Comparison of ENCODE assay signal across 12 mouse cellular contexts in genomic region chr17:87365268-87365667, GRCm38 (mm10).
A peak's percentile ranks its signal among the peaks of the same experiment; 100 is the strongest.
DNase-seq lines count a peak whose midpoint lies in the region; ATAC-seq and TF ChIP-seq lines count a peak whose summit lies in the region.
"Had no signal": no experiment of that assay in that cellular context is flagged by ENCODE, and none has a peak within 500 bp of the region (broad histone marks: within the 10 kb centered on the region; RNA-seq: fewer than 3 reads in every experiment).

No protein-coding gene starts in this region.

- intact Hi-C loops in gastrocnemius, adult 2 months (cut with DNase I): no loop called here
- intact Hi-C loops in gastrocnemius, postnatal 14 days (cut with DNase I; ENCODE audit: low total_unique reads): no loop called here

- H3K27ac ChIP-seq in gastrocnemius, adult 2 months: peak overlapping the region; percentile 38
- no peak overlapping the region for H3K27ac ChIP-seq in hindbrain, embryonic 16.5 days (ENCODE audit: low read depth, low read length)
- H3K27ac ChIP-seq: forebrain, embryonic 12.5 days; hindbrain, embryonic 15.5 days; midbrain, embryonic 15.5 days had no signal

- no peak overlapping the region for H3K9ac ChIP-seq in hindbrain, embryonic 16.5 days (ENCODE audit: low read depth, low read length)
- H3K9ac ChIP-seq: forebrain, embryonic 12.5 days; hindbrain, embryonic 15.5 days; midbrain, embryonic 15.5 days had no signal

- ATAC-seq in hematopoietic stem cell, adult 5-6 weeks (replicated peaks in 1 of 2; ENCODE audit: insufficient read depth in 1 of 2, low FRiP score in 2 of 2, low TSS enrichment in 1 of 2, low read depth in 1 of 2, poor library complexity in 2 of 2, severe bottlenecking in 2 of 2): peak; percentile 46; a peak in 2 of 4 replicates
- ATAC-seq in hindbrain, embryonic 16.5 days: no peak
- ATAC-seq: midbrain, embryonic 15.5 days had no signal

- H3K27me3 ChIP-seq in hindbrain, embryonic 16.5 days (replicated peaks; ENCODE audit: control insufficient read depth, insufficient read depth, low read length): no peaks in the 10 kb centered on the region
- H3K27me3 ChIP-seq: forebrain, embryonic 12.5 days; hindbrain, embryonic 15.5 days; midbrain, embryonic 15.5 days had no signal

- H3K36me3 ChIP-seq in hindbrain, embryonic 16.5 days (ENCODE audit: control insufficient read depth, insufficient read depth, low read length): no peaks in the 10 kb centered on the region
- H3K36me3 ChIP-seq: forebrain, embryonic 12.5 days; hindbrain, embryonic 15.5 days; midbrain, embryonic 15.5 days had no signal

- WGBS in hindbrain, embryonic 16.5 days: 62% methylated on average over 8 of the region's 8 CpGs

- no peak overlapping the region for H3K4me2 ChIP-seq in hindbrain, embryonic 16.5 days (ENCODE audit: low read length)
- H3K4me2 ChIP-seq: forebrain, embryonic 12.5 days; hindbrain, embryonic 15.5 days; midbrain, embryonic 15.5 days had no signal

- no peaks in the 10 kb centered on the region for H3K9me3 ChIP-seq in hindbrain, embryonic 16.5 days (ENCODE audit: control insufficient read depth, low read length)
- H3K9me3 ChIP-seq: forebrain, embryonic 12.5 days; hindbrain, embryonic 15.5 days; midbrain, embryonic 15.5 days had no signal

- TF ChIP-seq CTCF in gastrocnemius, adult 2 months (IDR thresholded peaks at IDR 0.05): no peak

- no peak for DNase-seq in gastrocnemius, adult 2 months
- DNase-seq in gastrocnemius, postnatal 14 days: no peak
- peak; percentile 49 for DNase-seq in CD4-positive helper T cell, adult 2 months (ENCODE audit: low read depth, low spot score)
- DNase-seq in lung, postnatal 25 days (ENCODE audit: low spot score): peak; percentile 70
- DNase-seq in cerebellum, adult 8-10 months: no peak
- no peak for DNase-seq in layer of hippocampus, adult 8-10 months (ENCODE audit: low spot score in 2 of 2)
- DNase-seq: embryo, embryonic 11 days had no signal

- peaks cover 18% of the 10 kb centered on the region for H3K4me1 ChIP-seq in hindbrain, embryonic 16.5 days (ENCODE audit: control insufficient read depth, insufficient read depth, low read depth, low read length)

- no peak overlapping the region for H3K4me3 ChIP-seq in gastrocnemius, adult 2 months
- H3K4me3 ChIP-seq in hindbrain, embryonic 16.5 days (ENCODE audit: low read length): no peak overlapping the region
- H3K4me3 ChIP-seq: forebrain, embryonic 12.5 days; hindbrain, embryonic 15.5 days; midbrain, embryonic 15.5 days had no signal

Comparison
In these comparisons a context has a peak if more than half of its experiments do, and no peak if none do; other contexts are left out.
1. DNase-seq: peak in CD4-positive helper T cell, adult 2 months (single experiment) and lung, postnatal 25 days (single experiment); none in gastrocnemius, adult 2 months (single experiment), gastrocnemius, postnatal 14 days (single experiment), cerebellum, adult 8-10 months (single experiment) and layer of hippocampus, adult 8-10 months (0 of 2).